In the genomic region with DNA sequence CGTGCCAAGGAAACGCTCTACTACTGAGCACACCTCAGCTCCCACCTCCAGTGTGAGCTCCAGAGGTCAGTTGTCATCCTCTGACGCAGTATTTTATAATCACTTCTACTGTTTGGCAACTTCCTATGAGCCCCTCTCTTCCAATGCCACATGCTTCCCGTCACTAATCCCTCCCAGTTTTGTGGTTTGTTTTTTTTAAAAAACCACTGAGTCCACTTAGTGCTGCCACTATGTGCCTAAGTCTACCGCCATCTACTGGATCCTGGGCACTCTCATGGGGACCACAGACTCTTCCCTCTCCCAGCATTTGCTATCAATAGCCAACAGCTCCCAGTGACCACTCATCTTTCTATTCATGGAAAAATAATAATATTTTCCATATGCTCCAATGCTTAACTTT, we compare ENCODE assay signal across 17 mouse cellular contexts. TPM values are rescaled to one million over a fixed set of nuclear protein-coding genes. Genes with fewer than 3 reads are reported as not detected.
DNase-seq lines count a peak whose midpoint lies in the region; ATAC-seq and TF ChIP-seq lines count a peak whose summit lies in the region.
"Had no signal": no experiment of that assay in that cellular context is flagged by ENCODE, and none has a peak within 500 bp of the region (broad histone marks: within the 10 kb centered on the region; RNA-seq: fewer than 3 reads in every experiment).

No protein-coding gene starts in this region.

- TF ChIP-seq RAD21 in CH12.LX (IDR thresholded peaks at IDR 0.05; ENCODE audit: low read depth, low read length): peak; percentile 65

- no peaks in the 10 kb centered on the region for H3K27me3 ChIP-seq in intestine, postnatal 0 days (replicated peaks; ENCODE audit: control insufficient read depth, insufficient read depth, low read length)
- H3K27me3 ChIP-seq in intestine, embryonic 15.5 days (replicated peaks): no peaks in the 10 kb centered on the region
- no peaks in the 10 kb centered on the region for H3K27me3 ChIP-seq in CH12.LX (replicated peaks)
- H3K27me3 ChIP-seq: embryonic facial prominence, embryonic 13.5 days; heart, embryonic 13.5 days had no signal

- no peak for TF ChIP-seq EP300 in CH12.LX (IDR thresholded peaks at IDR 0.05; ENCODE audit: low read length)

- no peak overlapping the region for H3K9ac ChIP-seq in intestine, postnatal 0 days (ENCODE audit: low read depth, low read length)
- H3K9ac ChIP-seq in intestine, embryonic 15.5 days: no peak overlapping the region
- no peak overlapping the region for H3K9ac ChIP-seq in CH12.LX (ENCODE audit: insufficient read depth, low read depth)
- H3K9ac ChIP-seq: embryonic facial prominence, embryonic 13.5 days; heart, embryonic 13.5 days had no signal

- TF ChIP-seq CTCF in intestine, postnatal 0 days (IDR thresholded peaks at IDR 0.05; ENCODE audit: low read depth): peak; percentile 52
- peak in 1 of 2 experiments; percentile 70; a peak in 3 of 4 replicates for TF ChIP-seq CTCF in CH12.LX (conservative IDR thresholded peaks at IDR 0.05 in 1 of 2, IDR thresholded peaks at IDR 0.05 in 1 of 2; ENCODE audit: low read depth in 2 of 2, low read length in 2 of 2)

- H3K36me3 ChIP-seq in intestine, postnatal 0 days (ENCODE audit: control insufficient read depth, insufficient read depth): peaks cover 4% of the 10 kb centered on the region; the same call in 1 of the 2 replicates
- H3K36me3 ChIP-seq in intestine, embryonic 15.5 days: no peaks in the 10 kb centered on the region
- H3K36me3 ChIP-seq in CH12.LX (replicated peaks in 1 of 2; ENCODE audit: control insufficient read depth in 1 of 2, insufficient read depth in 1 of 2, low read length in 1 of 2): peaks cover 0 to 24% of the 10 kb centered on the region in 2 experiments

- no peaks in the 10 kb centered on the region for H3K4me1 ChIP-seq in intestine, postnatal 0 days (replicated peaks; ENCODE audit: control insufficient read depth, insufficient read depth, low read length)
- H3K4me1 ChIP-seq in intestine, embryonic 15.5 days (replicated peaks): no peaks in the 10 kb centered on the region
- peaks cover 0 to 4% of the 10 kb centered on the region in 2 experiments; a peak in 2 of 4 replicates for H3K4me1 ChIP-seq in CH12.LX (ENCODE audit: control insufficient read depth in 1 of 2, insufficient read depth in 2 of 2)
- H3K4me1 ChIP-seq: embryonic facial prominence, embryonic 13.5 days; heart, embryonic 13.5 days had no signal

- WGBS in intestine, postnatal 0 days: 66% methylated on average over 5 of the region's 5 CpGs
- WGBS in intestine, embryonic 15.5 days: 68% methylated on average over 5 of the region's 5 CpGs

- no peak for TF ChIP-seq POLR2A in CH12.LX (IDR thresholded peaks at IDR 0.05; ENCODE audit: low read depth, low read length)

- dilution Hi-C loops in CH12.LX (cut with MboI; ENCODE audit: extremely low pct_ligation_motif_present, extremely low pct_unique_long_range_greater_than_20kb, low sequenced_read_pairs): no loop called here

- in situ Hi-C loops in CH12.LX (cut with MboI; ENCODE audit: low pct_ligation_motif_present, low pct_unique_long_range_greater_than_20kb, low sequenced_read_pairs): no loop called here

- no peak overlapping the region for H3K27ac ChIP-seq in intestine, postnatal 0 days (ENCODE audit: low read depth, low read length)
- H3K27ac ChIP-seq in intestine, embryonic 15.5 days: no peak overlapping the region
- H3K27ac ChIP-seq in CH12.LX (ENCODE audit: insufficient read depth, low read depth): no peak overlapping the region
- H3K27ac ChIP-seq: embryonic facial prominence, embryonic 13.5 days; heart, embryonic 13.5 days; midbrain, embryonic 10.5 days had no signal

- H3K4me3 ChIP-seq in intestine, postnatal 0 days (ENCODE audit: low read depth, low read length): no peak overlapping the region
- no peak overlapping the region for H3K4me3 ChIP-seq in intestine, embryonic 15.5 days (replicated peaks)
- H3K4me3 ChIP-seq in CH12.LX (replicated peaks in 1 of 3; ENCODE audit: low read depth in 2 of 3, low read length in 2 of 3, poor library complexity in 1 of 3): no peak overlapping the region
- H3K4me3 ChIP-seq: embryonic facial prominence, embryonic 13.5 days; heart, embryonic 13.5 days; midbrain, embryonic 10.5 days had no signal

- no peak for ATAC-seq in intestine, postnatal 0 days
- ATAC-seq in intestine, embryonic 15.5 days: no peak
- ATAC-seq: inflammation-experienced regulatory T-cells, adult 6 months had no signal

- H3K9me3 ChIP-seq in intestine, postnatal 0 days (ENCODE audit: control insufficient read depth): no peaks in the 10 kb centered on the region
- H3K9me3 ChIP-seq in intestine, embryonic 15.5 days: no peaks in the 10 kb centered on the region
- H3K9me3 ChIP-seq in CH12.LX (replicated peaks; ENCODE audit: low read length): no peaks in the 10 kb centered on the region
- H3K9me3 ChIP-seq: embryonic facial prominence, embryonic 13.5 days; heart, embryonic 13.5 days; midbrain, embryonic 10.5 days had no signal

- DNase-seq in CH12.LX (ENCODE audit: extremely low read depth) (no peak), MEL-GATA-1-ER (ENCODE audit: extremely low read depth, low read depth) (peak; percentile 25)
- peak; percentile 14 for DNase-seq in induced T-regulatory cell, adult 2 months (ENCODE audit: low read depth)
- DNase-seq in right cerebral cortex, postnatal 4 days: no peak
- DNase-seq in kidney, postnatal 10 days: no peak
- DNase-seq: thymus, adult 18-20 months had no signal

- H3K4me2 ChIP-seq in intestine, postnatal 0 days (replicated peaks; ENCODE audit: low read depth): no peak overlapping the region
- no peak overlapping the region for H3K4me2 ChIP-seq in intestine, embryonic 15.5 days (replicated peaks)
- H3K4me2 ChIP-seq in CH12.LX (ENCODE audit: insufficient read depth, low read depth, poor library complexity, severe bottlenecking): no peak overlapping the region
- H3K4me2 ChIP-seq: embryonic facial prominence, embryonic 13.5 days; heart, embryonic 13.5 days had no signal

- no peaks in the 10 kb centered on the region for H3K79me2 ChIP-seq in CH12.LX (replicated peaks; ENCODE audit: control insufficient read depth, extremely low read depth, insufficient read depth, poor library complexity, severe bottlenecking)

TF ChIP-seq in CH12.LX, 34 proteins besides CTCF, POLR2A, EP300 and RAD21:
- TF ChIP-seq ZMIZ1 (IDR thresholded peaks at IDR 0.05; ENCODE audit: low read depth, low read length) (no peak), USF2 (conservative IDR thresholded peaks at IDR 0.05; ENCODE audit: low read depth, low read length) (no peak), JUND (conservative IDR thresholded peaks at IDR 0.05; ENCODE audit: low read depth, low read length) (no peak), SMC3 (IDR thresholded peaks at IDR 0.05; ENCODE audit: low read depth, low read length) (peak; percentile 46), ZNF384 (IDR thresholded peaks at IDR 0.05; ENCODE audit: low read depth, low read length) (peak; percentile 86), MYC (IDR thresholded peaks at IDR 0.05; ENCODE audit: low read depth, low read length) (no peak)

RNA-seq across cellular contexts. Expression of gene Angel1, which starts 12.2 kb away (rescaled TPM):
- polyA plus RNA-seq in intestine, postnatal 0 days (2015; fragmentation: Nextera tagmentation; extraction: Ambion mirVana): 1.6 and 2.2 TPM in 2 replicates
- polyA plus RNA-seq in intestine, embryonic 15.5 days (2015; fragmentation: Nextera tagmentation; extraction: Ambion mirVana): 5.2 and 5.6 TPM in 2 replicates
- total RNA-seq in CH12.LX (2012; rRNA removed) (2.8 and 2.9 TPM in 2 replicates), CH12.LX (2014; rRNA removed) (0.96 and 1.0 TPM in 2 replicates)
- polyA plus RNA-seq in CH12.LX (2012; ENCODE audit: insufficient read length, low read depth): 6.8 and 9.3 TPM in 2 replicates

RNA-seq across cellular contexts. Expression of gene Lrrc74a, which starts 20.1 kb away (rescaled TPM):
- not detected in 2 replicates for polyA plus RNA-seq in intestine, postnatal 0 days (2015; fragmentation: Nextera tagmentation; extraction: Ambion mirVana)
- polyA plus RNA-seq in intestine, embryonic 15.5 days (2015; fragmentation: Nextera tagmentation; extraction: Ambion mirVana): not detected in 2 replicates
- total RNA-seq in CH12.LX (2012; rRNA removed): not detected in 2 replicates
- total RNA-seq in CH12.LX (2014; rRNA removed): not detected in 2 replicates
- not detected in 2 replicates for polyA plus RNA-seq in CH12.LX (2012; ENCODE audit: insufficient read length, low read depth)
- total RNA-seq: layer of hippocampus, adult 8-10 months had no signal
- polyA plus RNA-seq: embryonic facial prominence, embryonic 13.5 days; frontal cortex, adult 2 months; heart, embryonic 13.5 days; inflammation-experienced regulatory T-cells, adult 6 months; limb, embryonic 14.5 days; midbrain, embryonic 10.5 days; neural tube, embryonic 14.5 days; small intestine, adult 2 months had no signal

RNA-seq across cellular contexts. Expression of gene Vash1, which starts 35.5 kb away (rescaled TPM):
- polyA plus RNA-seq in intestine, postnatal 0 days (2015; fragmentation: Nextera tagmentation; extraction: Ambion mirVana): 4.1 and 5.4 TPM in 2 replicates
- polyA plus RNA-seq in intestine, embryonic 15.5 days (2015; fragmentation: Nextera tagmentation; extraction: Ambion mirVana): 7.8 and 9.1 TPM in 2 replicates
- total RNA-seq in CH12.LX (2012; rRNA removed) (1.0 and 2.2 TPM in 2 replicates), CH12.LX (2014; rRNA removed) (0.96 and 1.1 TPM in 2 replicates)
- 2.3 and 2.7 TPM in 2 replicates for polyA plus RNA-seq in CH12.LX (2012; ENCODE audit: insufficient read length, low read depth)

Comparison
In these comparisons a context has a peak if more than half of its experiments do, and no peak if none do; other contexts are left out.
1. DNase-seq: peak in MEL-GATA-1-ER (single experiment) and induced T-regulatory cell, adult 2 months (single experiment); none in CH12.LX (single experiment), right cerebral cortex, postnatal 4 days (single experiment) and kidney, postnatal 10 days (single experiment).